23 mouse cellular contexts compared by ENCODE assay signal in genomic region chr16:31528596-31529283, GRCm38 (mm10).
DNase-seq lines count a peak whose midpoint lies in the region; ATAC-seq and TF ChIP-seq lines count a peak whose summit lies in the region.
"Had no signal": no experiment of that assay in that cellular context is flagged by ENCODE, and none has a peak within 500 bp of the region (broad histone marks: within the 10 kb centered on the region; RNA-seq: fewer than 3 reads in every experiment).

No protein-coding gene starts in this region.

- H3K9ac ChIP-seq in hindbrain, embryonic 13.5 days, result no peak overlapping the region
- no peak overlapping the region for H3K9ac ChIP-seq in hindbrain, embryonic 11.5 days (ENCODE audit: low read depth, low read length)
- H3K9ac ChIP-seq in midbrain, postnatal 0 days (replicated peaks; ENCODE audit: low read length, poor library complexity, severe bottlenecking), result no peak overlapping the region
- H3K9ac ChIP-seq in midbrain, embryonic 16.5 days (ENCODE audit: low read depth, low read length), result no peak overlapping the region
- H3K9ac ChIP-seq in hindbrain, postnatal 0 days (replicated peaks; ENCODE audit: low read length), result no peak overlapping the region
- H3K9ac ChIP-seq: embryonic facial prominence, embryonic 15.5 days; heart, embryonic 13.5 days; kidney, embryonic 15.5 days; liver, embryonic 15.5 days; lung, embryonic 15.5 days had no signal

- H3K9me3 ChIP-seq in hindbrain, embryonic 13.5 days, result no peaks in the 10 kb centered on the region
- no peaks in the 10 kb centered on the region for H3K9me3 ChIP-seq in hindbrain, embryonic 11.5 days (ENCODE audit: control insufficient read depth, low read length)
- H3K9me3 ChIP-seq in midbrain, postnatal 0 days (ENCODE audit: low read length), result no peaks in the 10 kb centered on the region
- no peaks in the 10 kb centered on the region for H3K9me3 ChIP-seq in midbrain, embryonic 16.5 days (replicated peaks; ENCODE audit: control insufficient read depth, low read length, poor library complexity, severe bottlenecking)
- H3K9me3 ChIP-seq in hindbrain, postnatal 0 days (ENCODE audit: low read length), result no peaks in the 10 kb centered on the region
- H3K9me3 ChIP-seq: embryonic facial prominence, embryonic 15.5 days; heart, embryonic 13.5 days; kidney, embryonic 15.5 days; limb, embryonic 10.5 days; liver, embryonic 15.5 days; lung, embryonic 15.5 days had no signal

- ATAC-seq in hindbrain, embryonic 13.5 days (ENCODE audit: low FRiP score), result no peak
- no peak for ATAC-seq in hindbrain, embryonic 11.5 days (ENCODE audit: low FRiP score)
- no peak for ATAC-seq in midbrain, postnatal 0 days (ENCODE audit: low FRiP score)
- ATAC-seq in midbrain, embryonic 16.5 days, result no peak
- no peak for ATAC-seq in hindbrain, postnatal 0 days
- ATAC-seq: Patski had no signal

- H3K4me1 ChIP-seq in hindbrain, embryonic 13.5 days (replicated peaks), result peaks cover 15% of the 10 kb centered on the region
- H3K4me1 ChIP-seq in hindbrain, embryonic 11.5 days (replicated peaks; ENCODE audit: control insufficient read depth, insufficient read depth, low read length), result no peaks in the 10 kb centered on the region
- H3K4me1 ChIP-seq in midbrain, postnatal 0 days (ENCODE audit: insufficient read depth, low read length), result no peaks in the 10 kb centered on the region
- no peaks in the 10 kb centered on the region for H3K4me1 ChIP-seq in midbrain, embryonic 16.5 days (ENCODE audit: control insufficient read depth, insufficient read depth, low read length)
- H3K4me1 ChIP-seq in hindbrain, postnatal 0 days (ENCODE audit: insufficient read depth, low read length), result no peaks in the 10 kb centered on the region

- peak; percentile 48 to 60 for DNase-seq in cerebellum, postnatal 14 days
- no peak for DNase-seq in cerebellum, postnatal 4 days (ENCODE audit: low spot score in 2 of 2)
- DNase-seq in hindbrain, embryonic 11.5 days (ENCODE audit: low spot score), result no peak
- DNase-seq in midbrain, postnatal 0 days (ENCODE audit: low spot score), result peak; percentile 54
- DNase-seq in hindbrain, postnatal 0 days (ENCODE audit: low spot score), result peak; percentile 45
- DNase-seq in lung, postnatal 36 days, result no peak
- DNase-seq: adrenal gland, adult 2 months; embryo, embryonic 11 days; gastrocnemius, postnatal 14 days; liver; thymus, adult 2 months; thymus, postnatal 4 days had no signal

- 0 out of 2 replicates have a peak overlapping the region, but pooled peaks have one; percentile 5 for H3K27ac ChIP-seq in hindbrain, embryonic 13.5 days
- H3K27ac ChIP-seq in hindbrain, embryonic 11.5 days (ENCODE audit: low read depth, low read length), result no peak overlapping the region
- H3K27ac ChIP-seq in midbrain, postnatal 0 days (ENCODE audit: low read depth, low read length), result no peak overlapping the region
- no peak overlapping the region for H3K27ac ChIP-seq in midbrain, embryonic 16.5 days (ENCODE audit: low read length)
- no peak overlapping the region for H3K27ac ChIP-seq in hindbrain, postnatal 0 days
- H3K27ac ChIP-seq: embryonic facial prominence, embryonic 15.5 days; heart, embryonic 13.5 days; kidney, embryonic 15.5 days; limb, embryonic 10.5 days; liver, embryonic 15.5 days; lung, embryonic 15.5 days; macrophage; stomach, postnatal 0 days had no signal

- no peaks in the 10 kb centered on the region for H3K27me3 ChIP-seq in hindbrain, embryonic 13.5 days
- no peaks in the 10 kb centered on the region for H3K27me3 ChIP-seq in hindbrain, embryonic 11.5 days (ENCODE audit: control insufficient read depth, insufficient read depth, low read length)
- no peaks in the 10 kb centered on the region for H3K27me3 ChIP-seq in midbrain, postnatal 0 days (ENCODE audit: insufficient read depth, low read length)
- H3K27me3 ChIP-seq in midbrain, embryonic 16.5 days (ENCODE audit: control insufficient read depth, insufficient read depth, low read depth, low read length), result no peaks in the 10 kb centered on the region
- no peaks in the 10 kb centered on the region for H3K27me3 ChIP-seq in hindbrain, postnatal 0 days (ENCODE audit: insufficient read depth, low read length)
- H3K27me3 ChIP-seq: embryonic facial prominence, embryonic 15.5 days; heart, embryonic 13.5 days; kidney, embryonic 15.5 days; lung, embryonic 15.5 days; Patski had no signal

- no peaks in the 10 kb centered on the region for H3K36me3 ChIP-seq in hindbrain, embryonic 13.5 days
- no peaks in the 10 kb centered on the region for H3K36me3 ChIP-seq in hindbrain, embryonic 11.5 days (ENCODE audit: control insufficient read depth, insufficient read depth, low read length)
- no peaks in the 10 kb centered on the region for H3K36me3 ChIP-seq in midbrain, postnatal 0 days (ENCODE audit: insufficient read depth, low read length)
- no peaks in the 10 kb centered on the region for H3K36me3 ChIP-seq in midbrain, embryonic 16.5 days (ENCODE audit: control insufficient read depth, insufficient read depth, low read length)
- H3K36me3 ChIP-seq in hindbrain, postnatal 0 days (ENCODE audit: insufficient read depth, low read length), result no peaks in the 10 kb centered on the region
- H3K36me3 ChIP-seq: embryonic facial prominence, embryonic 15.5 days; heart, embryonic 13.5 days; kidney, embryonic 15.5 days; limb, embryonic 10.5 days; liver, embryonic 15.5 days; lung, embryonic 15.5 days had no signal

- H3K4me2 ChIP-seq in hindbrain, embryonic 13.5 days, result no peak overlapping the region
- no peak overlapping the region for H3K4me2 ChIP-seq in hindbrain, embryonic 11.5 days (replicated peaks; ENCODE audit: low read depth, low read length)
- H3K4me2 ChIP-seq in midbrain, postnatal 0 days (ENCODE audit: low read depth, low read length, poor library complexity, severe bottlenecking), result no peak overlapping the region
- H3K4me2 ChIP-seq in midbrain, embryonic 16.5 days (ENCODE audit: low read length), result no peak overlapping the region
- no peak overlapping the region for H3K4me2 ChIP-seq in hindbrain, postnatal 0 days (ENCODE audit: low read depth, low read length)
- H3K4me2 ChIP-seq: embryonic facial prominence, embryonic 15.5 days; heart, embryonic 13.5 days; kidney, embryonic 15.5 days; liver, embryonic 15.5 days; lung, embryonic 15.5 days had no signal

- no peak overlapping the region for H3K4me3 ChIP-seq in hindbrain, embryonic 13.5 days
- no peak overlapping the region for H3K4me3 ChIP-seq in hindbrain, embryonic 11.5 days (ENCODE audit: low read depth, low read length)
- no peak overlapping the region for H3K4me3 ChIP-seq in midbrain, postnatal 0 days (ENCODE audit: low read depth, low read length)
- H3K4me3 ChIP-seq in midbrain, embryonic 16.5 days (ENCODE audit: low read depth, low read length), result no peak overlapping the region
- no peak overlapping the region for H3K4me3 ChIP-seq in hindbrain, postnatal 0 days (ENCODE audit: low read length)
- H3K4me3 ChIP-seq: embryonic facial prominence, embryonic 15.5 days; heart, embryonic 13.5 days; kidney, embryonic 15.5 days; limb, embryonic 10.5 days; liver, embryonic 15.5 days; lung, embryonic 15.5 days had no signal

- no peak for TF ChIP-seq CTCF in midbrain, postnatal 0 days (IDR thresholded peaks at IDR 0.05)
- no peak for TF ChIP-seq CTCF in hindbrain, postnatal 0 days (IDR thresholded peaks at IDR 0.05; ENCODE audit: low read depth)

- 67% methylated on average over 11 of the region's 11 CpGs for WGBS in hindbrain, embryonic 13.5 days
- 75% methylated on average over 11 of the region's 11 CpGs for WGBS in hindbrain, embryonic 11.5 days
- 52% methylated on average over 11 of the region's 11 CpGs for WGBS in midbrain, postnatal 0 days
- WGBS in midbrain, embryonic 16.5 days, result 59% methylated on average over 11 of the region's 11 CpGs
- WGBS in hindbrain, postnatal 0 days, result 42% methylated on average over 11 of the region's 11 CpGs

Comparison
In these comparisons a context has a peak if more than half of its experiments do, and no peak if none do; other contexts are left out.
1. DNase-seq: peak in cerebellum, postnatal 14 days (2 of 2), midbrain, postnatal 0 days (single experiment) and hindbrain, postnatal 0 days (single experiment); none in cerebellum, postnatal 4 days (0 of 2), hindbrain, embryonic 11.5 days (single experiment) and lung, postnatal 36 days (single experiment).